Mouse (Mus musculus): Measurements from ENCODE around the gene Ippk. TPM values are rescaled to one million over a fixed set of nuclear protein-coding genes. Genes with fewer than 3 reads are reported as not detected.
A peak's percentile ranks its signal among the peaks of the same experiment; 100 is the strongest.

Ippk gene
- polyA plus RNA-seq, 1 experiment from 2014 or later, result 13.8 TPM

DNA sequence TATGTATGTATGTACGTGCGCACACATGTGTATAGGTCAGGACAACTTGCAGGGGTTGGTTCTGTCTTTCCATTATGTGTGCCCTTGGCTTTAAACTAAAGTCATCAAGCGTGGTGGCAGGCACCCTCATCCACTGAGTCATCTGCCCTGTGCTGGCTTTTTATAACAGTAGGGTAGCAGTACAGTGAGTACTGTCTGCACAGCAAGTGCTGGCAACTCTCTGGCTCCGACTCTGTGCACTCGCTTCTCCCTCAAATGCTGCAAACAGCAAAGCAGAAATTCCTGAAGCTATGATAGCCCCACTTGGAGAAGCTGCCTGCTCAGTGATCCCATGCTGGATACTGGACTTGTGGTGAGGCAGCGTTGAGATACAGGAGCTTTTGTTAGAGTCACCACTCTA lies 23.4 kb downstream of the Ippk start:
- WGBS, result 93% methylated on average over 6 of the region's 6 CpGs
- H3K4me2 ChIP-seq (ENCODE audit: low read depth, low read length), result no peak overlapping the region
- H3K4me1 ChIP-seq (ENCODE audit: control insufficient read depth, insufficient read depth, low read length), result no peaks in the 10 kb centered on the region
- DNase-seq (ENCODE audit: low spot score) (no peak), ATAC-seq (ENCODE audit: low read depth) (no peak)
- no peak overlapping the region for H3K9ac ChIP-seq (ENCODE audit: low read depth, low read length)
- no peaks in the 10 kb centered on the region for H3K27me3 ChIP-seq (replicated peaks; ENCODE audit: control insufficient read depth, insufficient read depth, low read length)
- H3K36me3 ChIP-seq (ENCODE audit: control insufficient read depth, insufficient read depth, low read length), result peaks cover 49% of the 10 kb centered on the region
- no peaks in the 10 kb centered on the region for H3K9me3 ChIP-seq (ENCODE audit: control insufficient read depth, low read length)
- H3K27ac ChIP-seq (replicated peaks; ENCODE audit: low read depth, low read length), result no peak overlapping the region
- no peak overlapping the region for H3K4me3 ChIP-seq (ENCODE audit: low read depth, low read length)

DNA sequence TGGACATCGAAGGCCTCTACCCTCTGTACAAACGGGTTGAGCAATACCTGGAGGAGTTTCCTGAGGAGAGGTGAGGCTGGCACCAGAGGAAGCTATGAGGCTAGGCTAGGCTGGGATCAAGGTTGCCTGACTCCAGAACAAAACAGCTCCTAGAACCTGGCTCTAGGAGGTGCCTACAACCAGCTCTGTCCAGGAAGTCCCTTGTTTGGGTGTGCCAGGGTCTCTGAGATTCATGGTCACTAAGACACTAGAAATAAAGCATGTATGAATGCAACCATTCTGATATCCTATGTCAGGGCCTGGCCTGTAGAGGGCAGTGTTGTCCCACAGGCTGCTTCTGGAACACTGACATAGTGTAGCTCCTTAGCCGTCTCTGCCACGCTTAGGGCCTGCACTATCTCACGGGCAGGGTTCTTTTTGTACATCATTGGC lies 28.3 kb downstream of the Ippk start:
- no peaks in the 10 kb centered on the region for H3K27me3 ChIP-seq (replicated peaks; ENCODE audit: control insufficient read depth, insufficient read depth, low read length)
- H3K27ac ChIP-seq (replicated peaks; ENCODE audit: low read depth, low read length), result no peak overlapping the region
- 32% methylated on average over 5 of the region's 5 CpGs for WGBS
- H3K36me3 ChIP-seq (ENCODE audit: control insufficient read depth, insufficient read depth, low read length), result peaks cover 58% of the 10 kb centered on the region
- H3K9ac ChIP-seq (ENCODE audit: low read depth, low read length), result no peak overlapping the region
- no peak overlapping the region for H3K4me3 ChIP-seq (ENCODE audit: low read depth, low read length)
- no peak overlapping the region for H3K4me2 ChIP-seq (ENCODE audit: low read depth, low read length)
- peak; percentile 90 for DNase-seq (ENCODE audit: low spot score)
- ATAC-seq (ENCODE audit: low read depth), result peak; percentile 95
- no peaks in the 10 kb centered on the region for H3K4me1 ChIP-seq (ENCODE audit: control insufficient read depth, insufficient read depth, low read length)
- H3K9me3 ChIP-seq (ENCODE audit: control insufficient read depth, low read length), result no peaks in the 10 kb centered on the region

DNA sequence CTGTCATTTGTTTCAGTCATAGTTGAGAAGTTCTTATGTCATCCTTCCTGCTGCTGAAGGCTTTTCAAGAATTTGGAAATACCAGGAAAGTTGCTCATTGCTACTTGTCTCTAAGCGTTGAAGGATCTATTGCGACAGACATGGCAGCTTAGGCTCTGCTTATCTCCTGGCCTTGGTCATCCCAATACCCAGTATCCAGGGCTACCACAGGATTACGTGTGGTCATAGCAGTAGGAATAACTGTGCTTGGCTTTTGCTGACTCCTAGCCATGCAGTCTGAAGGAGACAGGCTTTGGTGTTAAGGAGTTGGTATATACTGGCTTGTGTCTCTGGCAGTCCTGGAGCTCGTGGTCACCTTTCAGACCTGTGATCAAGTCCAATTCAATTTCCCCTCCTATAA lies 39.2 kb downstream of the Ippk start:
- Histone ChIP-seq H3K27me3 (replicated peaks; ENCODE audit: control insufficient read depth, insufficient read depth, low read length) (no peaks in the 10 kb centered on the region), H3K9me3 (ENCODE audit: control insufficient read depth, low read length) (no peaks in the 10 kb centered on the region), H3K9ac (ENCODE audit: low read depth, low read length) (no peak overlapping the region), H3K27ac (replicated peaks; ENCODE audit: low read depth, low read length) (peak overlapping the region; percentile 72), H3K4me1 (ENCODE audit: control insufficient read depth, insufficient read depth, low read length) (no peaks in the 10 kb centered on the region), H3K36me3 (ENCODE audit: control insufficient read depth, insufficient read depth, low read length) (peaks cover 49% of the 10 kb centered on the region), H3K4me2 (ENCODE audit: low read depth, low read length) (no peak overlapping the region), H3K4me3 (ENCODE audit: low read depth, low read length) (no peak overlapping the region)
- ATAC-seq (ENCODE audit: low read depth) (no peak), DNase-seq (ENCODE audit: low spot score) (no peak)
- WGBS, result 91% methylated on average over 4 of the region's 4 CpGs

DNA sequence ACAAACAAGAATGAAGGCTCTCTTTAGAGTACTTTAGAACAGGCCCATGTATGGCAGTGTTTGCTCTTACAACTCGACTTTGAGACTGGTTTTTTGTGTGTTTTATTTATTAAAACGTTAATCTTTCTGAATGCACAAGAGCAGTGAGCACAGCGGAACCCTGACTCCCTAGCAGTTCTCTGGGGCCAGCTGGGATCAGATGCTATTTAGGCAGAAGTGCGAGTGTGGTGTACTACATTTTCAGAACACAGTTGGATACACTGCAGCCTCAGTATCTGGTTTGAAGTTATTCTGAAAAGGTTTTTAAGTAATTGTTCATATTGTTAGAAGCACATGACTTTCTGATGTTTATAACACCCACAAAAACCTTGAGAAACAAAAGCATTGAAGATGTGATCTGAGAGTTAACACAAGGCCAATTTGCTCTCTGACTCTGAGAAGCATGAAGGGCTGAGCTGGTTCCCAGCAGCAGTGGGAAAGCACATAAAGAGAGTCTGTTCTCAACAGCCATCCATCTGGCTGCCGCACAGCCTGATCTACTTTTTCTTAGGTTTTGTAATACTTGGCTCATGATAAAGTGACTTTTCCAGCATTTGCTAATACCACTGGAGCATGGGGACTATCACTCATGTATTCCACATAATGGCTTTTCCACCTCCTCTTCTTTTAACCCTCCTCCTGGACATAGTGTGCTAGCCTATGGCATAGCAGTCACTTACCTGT lies 39.8 kb downstream of the Ippk start:
- ATAC-seq (ENCODE audit: low read depth) (0 out of 2 replicates have a peak, but pooled peaks have one; percentile 31), DNase-seq (ENCODE audit: low spot score) (peak; percentile 50)
- Histone ChIP-seq H3K4me1 (ENCODE audit: control insufficient read depth, insufficient read depth, low read length) (peaks cover 2% of the 10 kb centered on the region), H3K4me2 (ENCODE audit: low read depth, low read length) (no peak overlapping the region), H3K36me3 (ENCODE audit: control insufficient read depth, insufficient read depth, low read length) (peaks cover 55% of the 10 kb centered on the region), H3K9ac (ENCODE audit: low read depth, low read length) (no peak overlapping the region), H3K9me3 (ENCODE audit: control insufficient read depth, low read length) (no peaks in the 10 kb centered on the region), H3K4me3 (ENCODE audit: low read depth, low read length) (no peak overlapping the region), H3K27ac (replicated peaks; ENCODE audit: low read depth, low read length) (peak overlapping the region; percentile 72), H3K27me3 (replicated peaks; ENCODE audit: control insufficient read depth, insufficient read depth, low read length) (no peaks in the 10 kb centered on the region)
- 73% methylated on average over 5 of the region's 5 CpGs for WGBS

DNA sequence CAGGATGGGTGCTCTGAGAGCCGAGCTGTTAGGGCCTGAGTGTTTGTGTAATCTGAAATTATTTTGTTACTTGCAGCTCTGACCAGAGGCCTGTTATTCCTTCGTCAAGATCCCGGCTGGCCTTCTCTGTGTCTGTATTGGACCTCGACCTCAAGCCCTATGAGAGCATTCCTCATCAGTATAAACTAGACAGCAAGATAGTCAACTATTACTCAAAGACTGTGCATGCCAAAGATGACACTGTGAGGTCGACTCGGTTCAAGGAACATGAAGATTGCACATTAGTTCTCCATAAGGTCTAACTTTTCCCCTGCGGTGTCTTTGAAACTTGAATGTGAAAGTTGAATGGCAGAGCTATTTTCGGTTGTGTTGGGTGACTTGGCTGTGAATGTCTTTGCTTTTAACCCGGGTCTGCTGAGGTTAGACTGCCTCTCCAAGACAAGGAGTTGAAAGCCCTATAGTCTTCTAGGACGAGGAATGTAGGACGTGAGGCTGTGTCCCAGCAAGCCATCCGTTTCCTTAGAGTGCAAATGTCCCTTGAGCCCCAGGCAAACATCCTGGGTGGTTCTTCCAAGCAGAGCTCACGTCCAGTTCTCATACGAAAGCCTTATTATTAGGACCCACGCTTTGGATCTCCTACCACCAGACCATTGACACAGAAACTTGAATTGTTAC lies 40.5 kb downstream of the Ippk start:
- Histone ChIP-seq H3K9me3 (ENCODE audit: control insufficient read depth, low read length) (no peaks in the 10 kb centered on the region), H3K27me3 (replicated peaks; ENCODE audit: control insufficient read depth, insufficient read depth, low read length) (no peaks in the 10 kb centered on the region), H3K4me2 (ENCODE audit: low read depth, low read length) (no peak overlapping the region), H3K4me3 (ENCODE audit: low read depth, low read length) (no peak overlapping the region), H3K4me1 (ENCODE audit: control insufficient read depth, insufficient read depth, low read length) (peaks cover 9% of the 10 kb centered on the region), H3K27ac (replicated peaks; ENCODE audit: low read depth, low read length) (peak overlapping the region; percentile 44; the same call in 1 of the 2 replicates), H3K9ac (ENCODE audit: low read depth, low read length) (no peak overlapping the region), H3K36me3 (ENCODE audit: control insufficient read depth, insufficient read depth, low read length) (peaks cover 55% of the 10 kb centered on the region)
- WGBS, result 83% methylated on average over 15 of the region's 15 CpGs
- ATAC-seq (ENCODE audit: low read depth) (no peak), DNase-seq (ENCODE audit: low spot score) (no peak)

DNA sequence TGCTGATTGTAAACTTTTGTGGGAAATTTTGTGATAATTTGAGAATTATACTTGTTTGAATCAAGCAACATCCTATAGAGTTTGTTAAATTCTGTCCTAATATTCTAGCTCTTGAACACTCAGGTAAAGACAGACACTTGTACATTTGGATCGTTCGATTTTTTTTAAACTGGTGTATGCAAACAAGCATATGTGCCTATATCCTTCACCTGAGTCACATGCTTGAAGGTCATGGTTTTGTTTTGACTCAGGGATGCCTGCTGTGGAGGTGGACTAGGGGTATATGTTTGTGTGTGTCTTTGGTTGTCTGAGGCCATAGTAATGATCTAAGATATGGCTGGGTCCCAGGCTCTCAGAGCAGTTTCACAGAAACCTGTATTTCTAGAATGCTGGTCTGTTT lies 41.9 kb downstream of the Ippk start:
- WGBS, result 94% methylated on average over 2 of the region's 2 CpGs
- no peak overlapping the region for H3K4me2 ChIP-seq (ENCODE audit: low read depth, low read length)
- ATAC-seq (ENCODE audit: low read depth), result no peak
- H3K4me3 ChIP-seq (ENCODE audit: low read depth, low read length), result no peak overlapping the region
- no peak for DNase-seq (ENCODE audit: low spot score)
- H3K9ac ChIP-seq (ENCODE audit: low read depth, low read length), result no peak overlapping the region
- peaks cover 22% of the 10 kb centered on the region for H3K4me1 ChIP-seq (ENCODE audit: control insufficient read depth, insufficient read depth, low read length)
- H3K9me3 ChIP-seq (ENCODE audit: control insufficient read depth, low read length), result no peaks in the 10 kb centered on the region
- H3K27me3 ChIP-seq (replicated peaks; ENCODE audit: control insufficient read depth, insufficient read depth, low read length), result no peaks in the 10 kb centered on the region
- no peak overlapping the region for H3K27ac ChIP-seq (replicated peaks; ENCODE audit: low read depth, low read length)
- peaks cover 52% of the 10 kb centered on the region for H3K36me3 ChIP-seq (ENCODE audit: control insufficient read depth, insufficient read depth, low read length)

DNA sequence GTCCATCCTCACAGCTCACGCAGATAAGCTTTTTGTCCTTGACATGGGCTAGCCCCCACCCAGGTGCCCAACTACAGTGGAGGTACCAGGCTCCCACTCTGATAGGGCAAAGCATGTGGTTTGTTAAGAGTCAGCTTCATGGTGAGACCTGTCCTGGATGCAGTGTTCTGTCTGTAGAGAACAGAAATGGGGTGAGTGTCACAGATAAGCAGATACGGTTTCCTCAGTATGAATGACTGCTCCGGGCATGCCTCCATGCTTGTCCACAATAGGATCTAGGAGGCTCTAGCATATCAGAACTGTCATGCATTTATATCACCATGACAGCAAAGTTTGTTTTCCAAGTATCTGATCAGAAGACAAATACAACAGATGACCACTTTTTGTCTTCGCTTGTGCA lies 44.8 kb downstream of the Ippk start:
- Histone ChIP-seq H3K27ac (replicated peaks; ENCODE audit: low read depth, low read length) (peak overlapping the region; percentile 82), H3K4me2 (ENCODE audit: low read depth, low read length) (0 out of 2 replicates have a peak overlapping the region, but pooled peaks have one; percentile 13), H3K27me3 (replicated peaks; ENCODE audit: control insufficient read depth, insufficient read depth, low read length) (no peaks in the 10 kb centered on the region), H3K4me1 (ENCODE audit: control insufficient read depth, insufficient read depth, low read length) (peaks cover 25% of the 10 kb centered on the region), H3K36me3 (ENCODE audit: control insufficient read depth, insufficient read depth, low read length) (peaks cover 40% of the 10 kb centered on the region), H3K4me3 (ENCODE audit: low read depth, low read length) (no peak overlapping the region), H3K9me3 (ENCODE audit: control insufficient read depth, low read length) (no peaks in the 10 kb centered on the region), H3K9ac (ENCODE audit: low read depth, low read length) (no peak overlapping the region; the same call in 1 of the 2 replicates)
- DNase-seq (ENCODE audit: low spot score) (no peak), ATAC-seq (ENCODE audit: low read depth) (no peak)
- 92% methylated on average over 4 of the region's 4 CpGs for WGBS

DNA sequence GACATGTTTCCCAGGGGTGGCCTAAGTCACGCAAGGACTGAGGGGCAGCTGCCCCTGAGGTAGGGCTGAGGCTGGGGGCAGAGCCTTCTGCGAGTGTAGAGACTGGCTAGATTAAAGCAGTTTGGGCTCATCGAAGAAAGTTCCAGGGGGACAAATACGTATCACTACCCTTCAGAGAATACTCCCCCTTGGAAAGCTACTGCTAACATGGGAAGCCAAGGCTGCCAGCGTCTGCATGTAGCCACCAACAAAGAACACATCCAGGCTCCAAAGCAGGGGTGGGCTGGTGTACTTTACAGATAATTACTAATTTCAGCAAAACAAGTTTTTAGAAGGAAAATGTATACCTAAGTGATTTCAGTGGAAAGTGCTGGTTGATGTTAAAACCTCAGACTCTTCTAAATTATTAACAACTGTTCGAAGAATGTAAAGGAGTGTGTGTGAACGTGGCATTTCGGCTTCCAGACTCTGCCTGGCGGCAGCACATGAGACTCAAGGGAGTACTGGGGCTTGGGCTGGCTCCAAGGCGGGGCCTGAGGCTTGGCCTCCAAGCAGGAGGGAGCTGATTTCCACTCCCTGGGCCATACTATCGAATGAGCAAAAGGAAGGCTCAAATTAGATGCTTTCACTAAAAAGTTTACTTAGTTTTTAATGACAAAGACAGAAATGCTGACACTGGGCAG lies 45.5 kb downstream of the Ippk start:
- Histone ChIP-seq H3K27ac (replicated peaks; ENCODE audit: low read depth, low read length) (peak overlapping the region; percentile 82), H3K4me2 (ENCODE audit: low read depth, low read length) (0 out of 2 replicates have a peak overlapping the region, but pooled peaks have one; percentile 13), H3K27me3 (replicated peaks; ENCODE audit: control insufficient read depth, insufficient read depth, low read length) (no peaks in the 10 kb centered on the region), H3K9me3 (ENCODE audit: control insufficient read depth, low read length) (no peaks in the 10 kb centered on the region), H3K9ac (ENCODE audit: low read depth, low read length) (peak overlapping the region; percentile 43; the same call in 1 of the 2 replicates), H3K4me3 (ENCODE audit: low read depth, low read length) (no peak overlapping the region), H3K4me1 (ENCODE audit: control insufficient read depth, insufficient read depth, low read length) (peaks cover 25% of the 10 kb centered on the region), H3K36me3 (ENCODE audit: control insufficient read depth, insufficient read depth, low read length) (peaks cover 35% of the 10 kb centered on the region)
- DNase-seq (ENCODE audit: low spot score) (peak; percentile 92), ATAC-seq (ENCODE audit: low read depth) (peak; percentile 89)
- 28% methylated on average over 11 of the region's 11 CpGs for WGBS

Data from embryonic facial prominence, embryonic 14.5 days (tissue).